Mouse (Mus musculus) heart, embryonic 15.5 days (tissue): Measurements from ENCODE around the gene Gprin3. TPM values are rescaled to one million over a fixed set of nuclear protein-coding genes. Genes with fewer than 3 reads are reported as not detected.

Experiments used
- ATAC-seq: fragments of 200-750 bp; cut with Nextera tagmentation; replicated peaks from 2 replicates; pipeline ENCODE4 v1.8.0; 2017; ENCODE audit warnings: low read depth, moderate TSS enrichment; ENCODE audit not compliant: insufficient number of reproducible peaks, insufficient read depth, low FRiP score
- H3K27ac ChIP-seq: fragments of 300-500 bp; sonication (generic); 2 replicates; pipeline ENCODE4 v1.5.1; 2015; ENCODE audit warnings: mild to moderate bottlenecking, inconsistent platforms
- H3K27me3 ChIP-seq: fragments of 300-500 bp; sonication (generic); 2 replicates; pipeline ENCODE4 v1.6.1; 2015; ENCODE audit warnings: inconsistent platforms
- H3K36me3 ChIP-seq: fragments of 300-500 bp; sonication (generic); 2 replicates; pipeline ENCODE4 v1.6.1; 2015; ENCODE audit warnings: mild to moderate bottlenecking, inconsistent platforms
- H3K4me1 ChIP-seq: fragments of 300-500 bp; sonication (generic); replicated peaks from 2 replicates; pipeline ENCODE4 v1.6.1; 2015; ENCODE audit warnings: inconsistent platforms
- H3K4me2 ChIP-seq: fragments of 300-500 bp; sonication (generic); 2 replicates; pipeline ENCODE4 v1.6.1; 2015; ENCODE audit warnings: inconsistent platforms, mild to moderate bottlenecking, moderate library complexity
- H3K4me3 ChIP-seq: fragments of 300-500 bp; sonication (generic); 2 replicates; pipeline ENCODE4 v1.5.1; 2015; ENCODE audit warnings: mild to moderate bottlenecking, inconsistent platforms
- H3K9ac ChIP-seq: fragments of 300-500 bp; sonication (generic); 2 replicates; pipeline ENCODE4 v1.6.1; 2015; ENCODE audit warnings: mild to moderate bottlenecking, inconsistent platforms
- H3K9me3 ChIP-seq: fragments of 300-500 bp; sonication (generic); replicated peaks from 2 replicates; pipeline ENCODE4 v1.6.1; 2016; ENCODE audit warnings: inconsistent platforms
- WGBS: fragments of 180-500 bp; shearing (Covaris S2); methylation state at CpG from one replicate; pipeline ENCODE4 v1.1.7; 2015; ENCODE audit warnings: mixed read lengths; 5-methylcytosine and 5-hydroxymethylcytosine counted together
- polyA plus RNA-seq: library from polyadenylated mRNA; unstranded; fragments of >200 nt; fragmentation: Nextera tagmentation; extraction: Ambion mirVana; gene quantifications from 2 replicates; pipeline ENCODE4 v1.2.1, GENCODE M21; 2015

Gprin3 gene
- polyA plus RNA-seq, 1 experiment from 2014 or later = 3.1 TPM

- no peaks in the 10 kb centered on the region for H3K27me3 ChIP-seq
- H3K4me2 ChIP-seq = no peak overlapping the region
- 0 out of 2 replicates have a peak, but pooled peaks cover 2% of the 10 kb centered on the region for H3K4me1 ChIP-seq
- H3K9ac ChIP-seq = no peak overlapping the region
- H3K36me3 ChIP-seq = no peaks in the 10 kb centered on the region
- 66% methylated on average over 2 of the region's 2 CpGs for WGBS
- no peaks in the 10 kb centered on the region for H3K9me3 ChIP-seq
- H3K27ac ChIP-seq = no peak overlapping the region
- ATAC-seq = no peak
- H3K4me3 ChIP-seq = no peak overlapping the region
Measured at GRCm38 (mm10) chr6:59418659-59419058, 7.4 kb downstream of the Gprin3 start.

GRCm38 (mm10) chr6:59414816-59415215, 11.3 kb downstream of the Gprin3 start:
- Histone ChIP-seq H3K27me3 (no peaks in the 10 kb centered on the region), H3K9ac (no peak overlapping the region), H3K27ac (no peak overlapping the region), H3K36me3 (no peaks in the 10 kb centered on the region), H3K4me2 (no peak overlapping the region), H3K9me3 (no peaks in the 10 kb centered on the region), H3K4me3 (no peak overlapping the region), H3K4me1 (peaks cover 17% of the 10 kb centered on the region)
- ATAC-seq = no peak
- WGBS = 77% methylated on average over 6 of the region's 6 CpGs

- Histone ChIP-seq H3K36me3 (no peaks in the 10 kb centered on the region), H3K4me2 (peak overlapping the region; percentile 43), H3K9me3 (no peaks in the 10 kb centered on the region), H3K4me3 (no peak overlapping the region), H3K9ac (no peak overlapping the region), H3K4me1 (peaks cover 28% of the 10 kb centered on the region), H3K27ac (peak overlapping the region; percentile 63), H3K27me3 (no peaks in the 10 kb centered on the region)
- no peak for ATAC-seq
- 23% methylated on average over 13 of the region's 13 CpGs for WGBS
Measured at GRCm38 (mm10) chr6:59412417-59413346, 13.4 kb downstream of the Gprin3 start.

GRCm38 (mm10) chr6:59409001-59409700, 16.9 kb downstream of the Gprin3 start:
- Histone ChIP-seq H3K4me3 (no peak overlapping the region), H3K27ac (0 out of 2 replicates have a peak overlapping the region, but pooled peaks have one; percentile 22), H3K9me3 (no peaks in the 10 kb centered on the region), H3K9ac (no peak overlapping the region), H3K4me1 (peaks cover 26% of the 10 kb centered on the region), H3K27me3 (no peaks in the 10 kb centered on the region), H3K4me2 (no peak overlapping the region), H3K36me3 (no peaks in the 10 kb centered on the region)
- WGBS = 31% methylated on average over 3 of the region's 3 CpGs
- ATAC-seq = peak; percentile 53

GRCm38 (mm10) chr6:59407482-59407997, 18.6 kb downstream of the Gprin3 start:
- ATAC-seq = no peak
- no peaks in the 10 kb centered on the region for H3K36me3 ChIP-seq
- no peaks in the 10 kb centered on the region for H3K27me3 ChIP-seq
- H3K4me3 ChIP-seq = no peak overlapping the region
- no peak overlapping the region for H3K9ac ChIP-seq
- no peaks in the 10 kb centered on the region for H3K9me3 ChIP-seq
- no peak overlapping the region for H3K27ac ChIP-seq
- no peak overlapping the region for H3K4me2 ChIP-seq
- H3K4me1 ChIP-seq = peaks cover 16% of the 10 kb centered on the region
- 79% methylated on average over 4 of the region's 4 CpGs for WGBS

GRCm38 (mm10) chr6:59390208-59390607, 35.9 kb downstream of the Gprin3 start:
- no peak overlapping the region for H3K9ac ChIP-seq
- H3K27ac ChIP-seq = no peak overlapping the region
- no peaks in the 10 kb centered on the region for H3K4me1 ChIP-seq
- WGBS = 82% methylated on average over 3 of the region's 3 CpGs
- H3K36me3 ChIP-seq = no peaks in the 10 kb centered on the region
- H3K4me2 ChIP-seq = no peak overlapping the region
- no peaks in the 10 kb centered on the region for H3K27me3 ChIP-seq
- H3K4me3 ChIP-seq = no peak overlapping the region
- H3K9me3 ChIP-seq = no peaks in the 10 kb centered on the region
- ATAC-seq = no peak

- H3K27ac ChIP-seq = peak overlapping the region; percentile 31; the same call in 1 of the 2 replicates
- peaks cover 4% of the 10 kb centered on the region; the same call in 1 of the 2 replicates for H3K4me1 ChIP-seq
- H3K9ac ChIP-seq = no peak overlapping the region
- ATAC-seq = no peak
- H3K4me2 ChIP-seq = no peak overlapping the region
- H3K27me3 ChIP-seq = no peaks in the 10 kb centered on the region
- H3K36me3 ChIP-seq = no peaks in the 10 kb centered on the region
- no peak overlapping the region for H3K4me3 ChIP-seq
- no peaks in the 10 kb centered on the region for H3K9me3 ChIP-seq
Measured at GRCm38 (mm10) chr6:59365300-59365699, 60.8 kb downstream of the Gprin3 start.

- WGBS = 84% methylated on average over 2 of the region's 2 CpGs
- no peaks in the 10 kb centered on the region for H3K27me3 ChIP-seq
- no peak for ATAC-seq
Measured at GRCm38 (mm10) chr6:59363282-59363681, 62.8 kb downstream of the Gprin3 start.

GRCm38 (mm10) chr6:59354943-59355342, 71.2 kb downstream of the Gprin3 start:
- Histone ChIP-seq H3K27me3 (no peaks in the 10 kb centered on the region), H3K9me3 (no peaks in the 10 kb centered on the region), H3K4me3 (no peak overlapping the region), H3K9ac (no peak overlapping the region), H3K27ac (no peak overlapping the region), H3K4me1 (no peaks in the 10 kb centered on the region), H3K36me3 (no peaks in the 10 kb centered on the region), H3K4me2 (no peak overlapping the region)
- whole genome bisulfite sequencing = 79% methylated on average over 7 of the region's 7 CpGs
- no peak for ATAC-seq

More at GRCm38 (mm10) chr6:59363282-59363681, 62.8 kb downstream of the Gprin3 start:
- no peaks in the 10 kb centered on the region for H3K9me3 ChIP-seq
- H3K4me1 ChIP-seq = peaks cover 4% of the 10 kb centered on the region; the same call in 1 of the 2 replicates
- no peak overlapping the region for H3K9ac ChIP-seq
- no peak overlapping the region for H3K4me3 ChIP-seq
- no peaks in the 10 kb centered on the region for H3K36me3 ChIP-seq
- no peak overlapping the region for H3K27ac ChIP-seq
- no peak overlapping the region for H3K4me2 ChIP-seq

- no peaks in the 10 kb centered on the region for H3K4me1 ChIP-seq
- H3K4me2 ChIP-seq = no peak overlapping the region
- no peaks in the 10 kb centered on the region for H3K36me3 ChIP-seq
- H3K27ac ChIP-seq = no peak overlapping the region
- H3K9ac ChIP-seq = no peak overlapping the region
- no peaks in the 10 kb centered on the region for H3K27me3 ChIP-seq
- 79% methylated on average over 5 of the region's 5 CpGs for WGBS
- no peaks in the 10 kb centered on the region for H3K9me3 ChIP-seq
- no peak for ATAC-seq
- H3K4me3 ChIP-seq = no peak overlapping the region
Measured at GRCm38 (mm10) chr6:59351108-59351789, 74.8 kb downstream of the Gprin3 start.

GRCm38 (mm10) chr6:59348673-59349072, 77.4 kb downstream of the Gprin3 start:
- ATAC-seq = no peak
- Histone ChIP-seq H3K36me3 (no peaks in the 10 kb centered on the region), H3K27me3 (no peaks in the 10 kb centered on the region), H3K4me1 (no peaks in the 10 kb centered on the region), H3K9me3 (no peaks in the 10 kb centered on the region), H3K4me2 (no peak overlapping the region), H3K27ac (no peak overlapping the region), H3K4me3 (no peak overlapping the region), H3K9ac (no peak overlapping the region)
- 79% methylated on average over 1 of the region's 1 CpGs for WGBS
